Mouse (Mus musculus) myocyte (in vitro differentiated cells): ENCODE measurements around the gene Ccer2.

ENCODE experiments used
- CEBPB ChIP-seq: IDR thresholded peaks from 2 replicates; pipeline ENCODE4 v1.6.1; 2011; ENCODE audit warnings: mild to moderate bottlenecking, moderate library complexity; ENCODE audit not compliant: poor library complexity, insufficient read depth, severe bottlenecking
- E2F4 ChIP-seq: IDR thresholded peaks from one replicate; pipeline ENCODE4 v1.6.1; 2011; ENCODE audit warnings: mild to moderate bottlenecking, control low read depth, moderate library complexity; ENCODE audit not compliant: insufficient read depth
- MAX ChIP-seq: IDR thresholded peaks from one replicate; pipeline ENCODE4 v1.6.1; 2011; ENCODE audit warnings: low read depth, mild to moderate bottlenecking, control low read depth
- POLR2A ChIP-seq: IDR thresholded peaks from one replicate; pipeline ENCODE4 v1.6.1; 2011; ENCODE audit warnings: low read depth, mild to moderate bottlenecking, control low read depth, moderate library complexity; ENCODE audit not compliant: insufficient read length
- POLR2AphosphoS2 ChIP-seq: IDR thresholded peaks from one replicate; pipeline ENCODE4 v1.6.1; 2011; ENCODE audit warnings: low read depth, control low read depth; ENCODE audit not compliant: insufficient read length
- REST ChIP-seq: IDR thresholded peaks from one replicate; pipeline ENCODE4 v1.6.1; 2011; ENCODE audit warnings: mild to moderate bottlenecking, control low read depth, moderate library complexity; ENCODE audit not compliant: insufficient read depth, insufficient read length
- SRF ChIP-seq: IDR thresholded peaks from one replicate; pipeline ENCODE4 v1.6.1; 2011; ENCODE audit warnings: low read depth; ENCODE audit not compliant: control insufficient read depth, insufficient read length
- TCF12 ChIP-seq: IDR thresholded peaks from one replicate; pipeline ENCODE4 v1.6.1; 2011; ENCODE audit warnings: mild to moderate bottlenecking, control low read depth; ENCODE audit not compliant: poor library complexity, insufficient read depth, severe bottlenecking
- USF1 ChIP-seq: IDR thresholded peaks from one replicate; pipeline ENCODE4 v1.6.1; 2011; ENCODE audit warnings: low read depth, mild to moderate bottlenecking, control low read depth, moderate library complexity

DNA sequence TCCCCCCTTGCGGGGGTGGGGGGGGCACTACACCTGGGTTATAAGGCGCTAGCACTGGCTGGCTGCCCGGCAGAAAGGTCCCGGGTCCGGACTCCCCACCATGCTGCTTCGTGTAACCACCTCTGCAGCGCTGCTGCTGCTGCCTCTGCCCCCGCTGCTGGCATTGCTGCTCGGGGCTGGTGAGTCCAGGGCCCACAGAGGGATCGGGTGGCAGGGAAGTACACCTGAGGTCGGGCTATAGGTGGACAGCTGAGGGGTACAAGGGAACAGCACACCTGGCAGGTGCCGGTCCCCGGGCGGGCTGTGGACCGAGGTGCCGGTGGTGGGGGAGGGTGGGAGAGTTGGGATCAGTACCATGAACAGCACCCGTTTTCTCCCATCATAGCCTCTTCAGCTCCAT is at the start of gene Ccer2:
- TF ChIP-seq POLR2A (no peak), USF1 (no peak), TCF12 (no peak), E2F4 (no peak), CEBPB (no peak), POLR2AphosphoS2 (peak; percentile 7), REST (peak; percentile 18), MAX (no peak), SRF (no peak)
